Mouse (Mus musculus): ENCODE results near the gene B4galt7. TPM values are rescaled to one million over a fixed set of nuclear protein-coding genes. Genes with fewer than 3 reads are reported as not detected.
A peak's percentile ranks its signal among the peaks of the same experiment; 100 is the strongest.
"Not testable (repeated sequence)": the region's sequence is repeated elsewhere in the genome, so short reads cannot be mapped to it uniquely, and the experiment has no call there.

The B4galt7 gene
- polyA plus RNA-seq, 1 experiment = 15.6 TPM

DNA sequence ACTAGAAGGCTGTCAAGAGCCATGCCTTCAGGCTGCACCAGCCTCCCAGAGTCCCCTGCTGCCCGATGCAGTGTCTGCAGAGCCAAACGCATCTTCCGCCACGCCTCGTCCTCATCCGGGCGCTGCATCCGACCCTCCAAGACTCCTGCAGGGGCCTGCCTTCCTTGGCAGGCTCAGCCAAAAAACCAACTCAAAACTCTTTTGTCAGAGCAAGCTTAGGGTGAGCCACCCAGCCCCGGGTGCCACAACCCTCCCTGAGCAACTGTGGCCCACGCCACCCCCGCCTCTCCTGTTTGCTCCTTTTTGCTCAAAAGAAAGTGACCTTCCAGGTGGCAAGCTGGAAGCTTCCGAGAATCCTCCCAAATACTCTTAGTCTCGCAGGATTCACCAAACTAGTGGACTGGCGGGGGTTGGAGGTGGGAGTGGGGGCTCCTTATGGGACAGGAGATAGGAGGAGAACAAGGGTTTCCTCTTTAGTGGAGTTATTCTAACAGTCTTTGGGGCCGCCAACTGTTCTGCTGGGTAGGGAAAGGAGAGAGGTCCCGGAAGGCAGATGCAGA lies 29.9 kb upstream of the B4galt7 start:
- no peak overlapping the region for H3K27ac ChIP-seq (ENCODE audit: control insufficient read depth, insufficient read depth, low read depth, low read length)
- no peaks in the 10 kb centered on the region for H3K36me3 ChIP-seq (ENCODE audit: control insufficient read depth, insufficient read depth, low read length)
- peaks cover 8% of the 10 kb centered on the region for H3K4me1 ChIP-seq (ENCODE audit: control insufficient read depth, insufficient read depth, low read length)
- peak overlapping the region; percentile 94 for H3K4me3 ChIP-seq (ENCODE audit: control insufficient read depth, low read depth, low read length)
- no peaks in the 10 kb centered on the region for H3K27me3 ChIP-seq (ENCODE audit: control insufficient read depth, insufficient read depth, low read length)
- TF ChIP-seq CTCF (IDR thresholded peaks at IDR 0.05; ENCODE audit: control insufficient read depth, insufficient read depth, insufficient replicate concordance, low read depth, low read length) = no peak

DNA sequence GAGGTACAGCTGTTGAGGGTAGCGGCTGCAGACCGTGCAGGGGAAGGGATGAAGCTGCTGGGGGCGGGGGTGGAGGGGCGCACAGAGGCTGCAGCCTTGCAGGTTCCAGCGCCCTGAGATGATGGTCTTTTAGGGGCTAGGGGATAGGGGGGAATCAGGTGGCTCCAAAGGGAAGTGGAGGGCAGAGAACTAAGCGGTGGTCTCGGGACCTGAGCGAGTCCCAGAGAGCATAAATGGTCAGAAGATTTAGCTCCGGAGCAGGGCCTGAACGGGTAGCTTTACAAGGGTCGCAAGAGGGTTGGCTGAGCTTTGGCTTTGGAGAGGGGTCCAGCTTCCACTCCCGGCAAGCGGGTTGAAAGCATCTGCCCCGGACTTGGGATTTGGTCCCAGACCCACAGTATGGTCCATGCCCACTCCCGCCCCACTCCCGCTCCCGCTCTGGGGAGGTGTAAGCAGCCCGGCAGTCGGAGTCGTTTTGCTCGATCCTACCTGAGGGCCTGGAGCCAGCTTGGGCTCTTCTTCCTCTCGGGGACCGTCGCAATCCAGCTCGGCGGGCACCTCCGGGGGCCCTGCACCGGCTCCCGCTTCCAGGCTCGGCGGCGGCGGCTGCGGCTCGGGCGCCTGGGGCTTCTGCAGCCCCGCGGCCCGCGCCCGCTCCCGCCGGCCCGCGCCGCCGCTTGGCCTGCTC lies 29.3 kb upstream of the B4galt7 start:
- peak overlapping the region; percentile 94 for H3K4me3 ChIP-seq (ENCODE audit: control insufficient read depth, low read depth, low read length)
- TF ChIP-seq CTCF (IDR thresholded peaks at IDR 0.05; ENCODE audit: control insufficient read depth, insufficient read depth, insufficient replicate concordance, low read depth, low read length) (no peak), POLR2A (IDR thresholded peaks at IDR 0.05; ENCODE audit: control insufficient read depth, low read depth, low read length) (no peak; the same call in 1 of the 2 replicates)
- H3K4me1 ChIP-seq (ENCODE audit: control insufficient read depth, insufficient read depth, low read length) = peaks cover 8% of the 10 kb centered on the region
- peak overlapping the region; percentile 5 for H3K27ac ChIP-seq (ENCODE audit: control insufficient read depth, insufficient read depth, low read depth, low read length)
- no peaks in the 10 kb centered on the region for H3K27me3 ChIP-seq (ENCODE audit: control insufficient read depth, insufficient read depth, low read length)
- H3K36me3 ChIP-seq (ENCODE audit: control insufficient read depth, insufficient read depth, low read length) = no peaks in the 10 kb centered on the region

DNA sequence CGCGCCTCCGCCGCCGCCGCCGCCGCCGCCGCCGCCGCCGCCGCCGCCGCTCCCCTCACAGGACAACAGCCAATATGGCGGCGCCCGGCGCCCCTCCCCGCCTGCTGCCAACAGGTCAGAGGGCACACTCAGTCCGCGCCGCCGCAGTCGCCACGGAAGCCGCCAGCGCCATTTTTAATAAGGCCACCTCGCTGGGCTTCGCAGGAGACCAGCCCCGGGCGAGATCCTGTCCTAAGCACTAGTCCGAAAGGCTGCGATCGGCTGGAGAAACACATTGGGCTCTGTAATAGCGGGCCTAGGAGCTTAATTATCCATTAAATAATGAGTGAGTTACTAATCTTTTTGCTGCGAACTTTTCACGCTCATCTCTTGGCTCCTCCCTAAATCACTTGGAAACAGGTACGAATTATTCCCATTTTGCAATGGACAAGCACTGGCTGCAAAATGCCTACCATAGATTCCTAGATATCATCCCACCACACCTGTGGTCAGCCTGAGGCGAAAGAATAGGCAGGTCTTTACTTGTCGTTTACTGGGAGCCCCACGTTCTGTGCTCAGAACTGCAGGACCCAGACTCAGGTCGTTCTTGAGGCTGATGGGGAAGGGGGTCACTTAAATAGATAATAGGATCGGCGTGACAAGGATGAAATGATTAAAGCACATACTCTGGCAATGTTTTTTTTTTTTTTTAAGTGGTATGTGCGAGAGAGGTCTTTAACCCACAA lies 28.5 kb upstream of the B4galt7 start, which contains the start of gene Fam193b:
Gene Fam193b (minus strand): TSS at position 94 of the 725 bp plus-strand sequence.
- Histone ChIP-seq H3K36me3 (ENCODE audit: control insufficient read depth, insufficient read depth, low read length) (no peaks in the 10 kb centered on the region), H3K27me3 (ENCODE audit: control insufficient read depth, insufficient read depth, low read length) (no peaks in the 10 kb centered on the region), H3K4me3 (ENCODE audit: control insufficient read depth, low read depth, low read length) (peak within 1 kb of the TSS; percentile 94), H3K27ac (ENCODE audit: control insufficient read depth, insufficient read depth, low read depth, low read length) (peak within 1 kb of the TSS; percentile 14), H3K4me1 (ENCODE audit: control insufficient read depth, insufficient read depth, low read length) (peaks cover 8% of the 10 kb centered on the region)
- TF ChIP-seq CTCF (IDR thresholded peaks at IDR 0.05; ENCODE audit: control insufficient read depth, insufficient read depth, insufficient replicate concordance, low read depth, low read length) (no peak), POLR2A (IDR thresholded peaks at IDR 0.05; ENCODE audit: control insufficient read depth, low read depth, low read length) (0 out of 2 replicates have a peak, but pooled peaks have one; percentile 30)

DNA sequence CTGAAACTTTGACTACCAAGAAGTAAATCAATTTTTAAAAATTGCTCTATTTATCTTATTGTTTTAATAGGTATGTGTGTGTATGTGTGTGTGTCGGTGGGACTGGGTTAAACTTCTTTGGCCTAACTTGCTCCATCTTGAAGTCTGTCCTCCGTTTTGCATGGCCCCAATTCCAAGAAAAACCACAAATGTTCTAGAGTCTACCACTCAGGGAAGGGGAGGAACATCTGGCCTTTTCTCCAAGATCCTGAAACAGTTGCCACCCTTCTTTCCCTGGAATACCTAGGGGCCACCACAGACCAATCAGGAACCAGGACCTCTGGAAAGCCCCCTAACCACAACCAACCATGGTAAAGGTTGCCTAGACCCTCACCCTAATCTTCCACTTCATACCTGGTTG lies 27.7 kb upstream of the B4galt7 start:
- Histone ChIP-seq H3K4me3 (ENCODE audit: control insufficient read depth, low read depth, low read length) (no peak overlapping the region), H3K4me1 (ENCODE audit: control insufficient read depth, insufficient read depth, low read length) (peaks cover 8% of the 10 kb centered on the region), H3K27me3 (ENCODE audit: control insufficient read depth, insufficient read depth, low read length) (no peaks in the 10 kb centered on the region), H3K27ac (ENCODE audit: control insufficient read depth, insufficient read depth, low read depth, low read length) (no peak overlapping the region), H3K36me3 (ENCODE audit: control insufficient read depth, insufficient read depth, low read length) (no peaks in the 10 kb centered on the region)
- TF ChIP-seq POLR2A (IDR thresholded peaks at IDR 0.05; ENCODE audit: control insufficient read depth, low read depth, low read length) (no peak), CTCF (IDR thresholded peaks at IDR 0.05; ENCODE audit: control insufficient read depth, insufficient read depth, insufficient replicate concordance, low read depth, low read length) (no peak)

DNA sequence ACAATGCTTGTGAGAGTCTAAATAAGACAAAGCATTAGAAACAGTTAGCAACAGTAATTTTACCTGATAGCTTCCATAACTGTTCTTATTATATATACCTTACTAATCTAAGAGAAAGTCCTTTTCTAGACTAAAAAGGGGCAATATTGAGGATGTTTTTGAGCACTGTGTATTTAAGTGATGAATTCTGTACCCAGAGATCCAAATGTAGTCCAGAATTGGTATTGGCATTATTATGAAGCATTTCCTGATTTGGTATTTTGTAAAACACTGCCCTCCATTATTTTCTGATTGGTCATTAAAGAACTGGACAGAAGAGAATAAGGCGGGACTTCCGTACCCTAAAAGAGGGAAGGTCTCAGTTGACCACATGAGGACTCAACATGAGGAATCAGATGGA lies 26.3 kb upstream of the B4galt7 start, which contains the start of gene Tmed9:
Gene Tmed9 (plus strand): TSS at position 301 of the 400 bp plus-strand sequence.
- Histone ChIP-seq H3K27ac (ENCODE audit: control insufficient read depth, insufficient read depth, low read depth, low read length) (no peak within 1 kb of the TSS), H3K36me3 (ENCODE audit: control insufficient read depth, insufficient read depth, low read length) (no peaks in the 10 kb centered on the region), H3K27me3 (ENCODE audit: control insufficient read depth, insufficient read depth, low read length) (no peaks in the 10 kb centered on the region), H3K4me1 (ENCODE audit: control insufficient read depth, insufficient read depth, low read length) (peaks cover 8% of the 10 kb centered on the region), H3K4me3 (ENCODE audit: control insufficient read depth, low read depth, low read length) (no peak within 1 kb of the TSS)
- TF ChIP-seq POLR2A (IDR thresholded peaks at IDR 0.05; ENCODE audit: control insufficient read depth, low read depth, low read length) = no peak
- no peak for TF ChIP-seq CTCF (IDR thresholded peaks at IDR 0.05; ENCODE audit: control insufficient read depth, insufficient read depth, insufficient replicate concordance, low read depth, low read length)

DNA sequence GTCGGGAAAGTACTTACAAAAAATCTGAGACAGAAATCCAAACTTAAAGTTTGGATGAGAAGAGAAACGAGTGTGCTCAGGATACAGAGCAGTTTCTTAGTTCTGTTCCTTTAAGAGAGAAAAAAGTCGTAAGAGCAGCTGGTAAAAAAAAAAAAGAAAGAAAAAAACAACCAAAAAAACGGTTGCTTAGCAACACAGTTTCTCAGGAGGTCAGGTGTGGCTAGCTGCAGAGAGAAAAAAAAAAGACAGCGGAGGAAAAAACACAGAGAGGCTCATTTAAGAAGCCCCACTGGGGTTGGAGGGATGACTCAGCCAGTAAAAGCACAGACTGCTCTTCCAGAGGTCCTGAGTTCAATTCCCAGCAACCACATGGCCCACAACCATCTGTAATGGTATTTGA lies 25.4 kb upstream of the B4galt7 start:
- H3K4me3 ChIP-seq (ENCODE audit: control insufficient read depth, low read depth, low read length) = no peak overlapping the region
- no peak overlapping the region for H3K27ac ChIP-seq (ENCODE audit: control insufficient read depth, insufficient read depth, low read depth, low read length)
- H3K4me1 ChIP-seq (ENCODE audit: control insufficient read depth, insufficient read depth, low read length) = peaks cover 8% of the 10 kb centered on the region
- no peaks in the 10 kb centered on the region for H3K36me3 ChIP-seq (ENCODE audit: control insufficient read depth, insufficient read depth, low read length)
- no peaks in the 10 kb centered on the region for H3K27me3 ChIP-seq (ENCODE audit: control insufficient read depth, insufficient read depth, low read length)
- no peak for TF ChIP-seq CTCF (IDR thresholded peaks at IDR 0.05; ENCODE audit: control insufficient read depth, insufficient read depth, insufficient replicate concordance, low read depth, low read length)
- TF ChIP-seq POLR2A (IDR thresholded peaks at IDR 0.05; ENCODE audit: control insufficient read depth, low read depth, low read length) = no peak

DNA sequence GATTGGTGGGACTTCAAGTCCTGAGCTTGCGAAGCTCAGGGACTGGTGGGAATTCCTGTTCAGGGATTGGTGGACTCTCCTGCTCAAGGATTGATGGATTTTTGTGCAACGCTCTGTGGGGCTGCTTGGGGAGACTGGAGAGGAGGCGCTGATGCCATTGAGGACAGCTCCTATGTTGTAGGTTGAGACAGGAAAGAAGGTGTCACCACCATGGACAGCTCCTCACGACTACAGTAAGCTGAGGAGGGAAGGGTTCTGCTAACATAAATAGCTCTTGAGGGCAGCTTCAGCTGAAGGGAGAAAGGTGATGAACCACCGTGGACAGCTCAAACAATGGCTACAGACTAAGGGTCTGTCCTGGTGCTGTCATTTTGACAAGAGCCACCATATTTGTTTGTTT lies 23.8 kb upstream of the B4galt7 start:
- H3K27me3 ChIP-seq (ENCODE audit: control insufficient read depth, insufficient read depth, low read length) = no peaks in the 10 kb centered on the region
- H3K4me1 ChIP-seq (ENCODE audit: control insufficient read depth, insufficient read depth, low read length) = peaks cover 3% of the 10 kb centered on the region
- TF ChIP-seq POLR2A (IDR thresholded peaks at IDR 0.05; ENCODE audit: control insufficient read depth, low read depth, low read length) = no peak
- no peak for TF ChIP-seq CTCF (IDR thresholded peaks at IDR 0.05; ENCODE audit: control insufficient read depth, insufficient read depth, insufficient replicate concordance, low read depth, low read length)
- H3K4me3 ChIP-seq (ENCODE audit: control insufficient read depth, low read depth, low read length) = no peak overlapping the region
- no peak overlapping the region for H3K27ac ChIP-seq (ENCODE audit: control insufficient read depth, insufficient read depth, low read depth, low read length)
- H3K36me3 ChIP-seq (ENCODE audit: control insufficient read depth, insufficient read depth, low read length) = no peaks in the 10 kb centered on the region

DNA sequence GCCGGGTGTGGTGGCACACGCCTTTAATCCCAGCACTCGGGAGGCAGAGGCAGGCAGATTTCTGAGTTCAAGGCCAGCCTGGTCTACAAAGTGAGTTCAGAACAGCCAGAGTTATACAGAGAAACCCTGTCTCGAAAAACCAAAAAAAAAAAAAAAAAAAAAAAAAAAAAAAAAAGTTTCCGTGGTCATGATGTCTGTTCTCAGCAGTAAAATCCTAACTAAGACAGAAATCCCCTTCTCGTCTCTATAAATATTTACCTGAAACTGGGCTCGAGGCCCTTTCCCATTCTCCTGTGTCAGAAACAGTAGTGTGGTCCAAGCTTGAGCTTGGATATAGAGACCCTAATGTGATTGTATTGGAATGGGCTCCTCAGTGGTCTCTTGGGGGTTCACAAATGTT lies 22.8 kb upstream of the B4galt7 start:
- not testable (repeated sequence) for H3K4me1 ChIP-seq (ENCODE audit: control insufficient read depth, insufficient read depth, low read length); H3K4me3 ChIP-seq (ENCODE audit: control insufficient read depth, low read depth, low read length); H3K27me3 ChIP-seq (ENCODE audit: control insufficient read depth, insufficient read depth, low read length); H3K27ac ChIP-seq (ENCODE audit: control insufficient read depth, insufficient read depth, low read depth, low read length); H3K36me3 ChIP-seq (ENCODE audit: control insufficient read depth, insufficient read depth, low read length)

Data from testis, adult 2 months (tissue).